Mouse (Mus musculus) testis, adult 2 months (tissue): Measurements from ENCODE around the gene Ccdc97.

Source experiments
- CTCF ChIP-seq: fragments of 200-500 bp; IDR thresholded peaks from 2 replicates; pipeline ENCODE4 v1.5.1; 2012; ENCODE audit warnings: low read depth, mild to moderate bottlenecking, inconsistent platforms, low read length, moderate library complexity; ENCODE audit not compliant: control insufficient read depth, insufficient read depth, insufficient replicate concordance
- POLR2A ChIP-seq: fragments of 200-500 bp; IDR thresholded peaks from 2 replicates; pipeline ENCODE4 v1.6.1; 2012; ENCODE audit warnings: low read depth, mild to moderate bottlenecking, inconsistent platforms, low read length, moderate library complexity; ENCODE audit not compliant: control insufficient read depth

DNA sequence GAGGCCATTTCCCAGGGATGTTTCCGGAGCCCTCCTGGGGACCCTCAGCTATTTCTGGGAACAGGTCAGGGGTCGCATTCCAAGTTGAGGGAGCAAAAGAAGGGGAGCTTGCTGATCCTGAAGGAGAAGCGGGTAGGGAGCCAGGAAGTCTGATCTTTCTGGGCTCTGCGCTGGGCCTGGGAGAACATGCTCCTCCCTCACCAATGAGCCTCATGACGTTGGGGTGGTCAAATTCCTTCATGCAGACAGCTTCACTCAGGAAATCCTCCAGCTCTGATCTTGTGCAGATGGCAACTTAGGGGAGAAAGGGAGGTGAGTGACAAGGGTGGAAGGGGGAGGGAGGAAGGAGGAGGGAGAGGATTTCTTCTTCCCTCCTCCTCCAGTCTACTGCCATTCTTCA, 45.3 kb upstream of the Ccdc97 start:
- no peak for TF ChIP-seq CTCF
- TF ChIP-seq POLR2A, result no peak
